Mouse (Mus musculus): ENCODE data around the gene Fam206a.

- TF ChIP-seq POLR2A (IDR thresholded peaks at IDR 0.05; ENCODE audit: control insufficient read depth, low read depth, low read length) (no peak), CTCF (IDR thresholded peaks at IDR 0.05; ENCODE audit: control insufficient read depth, insufficient read depth, insufficient replicate concordance, low read depth, low read length) (no peak)
Observed at GRCm38 (mm10) chr4:56858733-56859132, 56.6 kb downstream of the Fam206a start.

Data from testis, adult 2 months (tissue).